Mouse (Mus musculus): ENCODE measurements around the gene Cdk14.

Cdk14 gene

DNA sequence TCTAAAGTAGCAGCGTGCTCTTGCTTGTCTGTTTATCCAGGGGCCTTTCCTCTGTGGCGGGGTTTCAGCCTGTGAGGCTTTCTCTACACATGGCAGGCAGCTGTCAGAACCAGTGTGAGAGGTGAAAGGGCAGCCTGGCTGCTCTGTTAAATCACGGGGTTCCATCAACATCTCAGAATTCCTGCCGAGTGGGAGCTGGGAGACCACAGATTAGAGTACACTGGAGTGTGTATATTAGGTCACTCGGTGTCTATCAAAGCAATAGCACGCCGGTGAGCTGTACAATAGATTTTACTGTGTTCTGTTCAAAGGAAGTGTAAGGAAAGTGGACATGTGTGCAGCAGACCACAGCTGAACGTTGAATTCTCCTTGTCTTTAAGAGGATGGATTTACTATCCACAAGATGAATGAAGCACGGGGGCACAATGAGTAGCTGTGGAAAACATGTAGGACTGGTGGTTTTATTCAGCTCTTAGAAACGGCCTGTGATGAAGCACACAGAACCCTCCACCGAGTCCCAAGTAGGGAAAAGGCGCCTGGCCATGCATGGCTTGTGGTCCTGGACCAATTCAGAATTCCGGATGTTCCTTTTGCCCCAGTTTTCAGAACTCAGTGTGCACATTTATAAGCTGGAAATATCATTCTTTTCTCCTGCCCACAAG, 585.2 kb downstream of the Cdk14 start:
- no peak for DNase-seq

- no peak for DNase-seq
Measured at GRCm38 (mm10) chr5:4833940-4834339, 586.2 kb downstream of the Cdk14 start.

DNA sequence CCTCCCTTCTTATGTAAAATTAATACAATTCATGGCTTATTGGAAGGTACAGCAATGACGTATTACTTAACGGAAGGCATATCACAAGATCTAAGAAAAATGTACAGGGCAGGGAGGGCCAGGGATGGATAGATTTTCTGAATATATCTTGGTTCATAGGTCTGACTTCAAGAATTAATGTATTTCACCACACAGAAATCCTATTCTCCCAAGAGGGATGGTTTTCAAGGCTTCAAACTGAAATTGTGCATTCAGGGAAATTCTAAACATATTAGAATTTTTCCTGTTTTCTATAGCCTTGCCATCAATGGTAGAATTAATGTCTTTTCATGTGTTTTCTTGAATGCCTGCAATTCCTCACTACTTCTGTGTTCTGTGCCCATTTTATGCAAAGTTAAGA, 593.2 kb downstream of the Cdk14 start:
- DNase-seq = no peak

DNA sequence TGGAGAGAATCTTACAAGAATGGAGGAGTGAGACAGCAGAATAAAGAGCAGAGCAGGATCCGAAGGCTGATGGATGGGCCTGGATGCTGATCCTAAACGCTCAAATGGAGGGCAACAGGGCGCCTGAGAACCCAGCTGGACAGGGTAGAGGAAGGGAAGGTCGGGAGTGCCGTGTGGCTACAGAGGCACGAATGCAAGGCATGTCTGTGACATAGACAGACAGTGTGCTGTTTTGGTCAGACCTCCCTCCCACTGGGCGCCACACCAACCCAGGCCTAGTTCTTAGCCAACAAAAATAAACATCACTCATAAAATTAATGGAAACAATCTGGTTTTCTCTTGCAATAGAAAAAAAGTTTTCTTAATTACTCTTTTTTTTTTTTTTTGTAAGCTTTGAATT, 594.2 kb downstream of the Cdk14 start:
- no peak for DNase-seq

- DNase-seq = no peak
Measured at GRCm38 (mm10) chr5:4825076-4825475, 595.0 kb downstream of the Cdk14 start.

DNA sequence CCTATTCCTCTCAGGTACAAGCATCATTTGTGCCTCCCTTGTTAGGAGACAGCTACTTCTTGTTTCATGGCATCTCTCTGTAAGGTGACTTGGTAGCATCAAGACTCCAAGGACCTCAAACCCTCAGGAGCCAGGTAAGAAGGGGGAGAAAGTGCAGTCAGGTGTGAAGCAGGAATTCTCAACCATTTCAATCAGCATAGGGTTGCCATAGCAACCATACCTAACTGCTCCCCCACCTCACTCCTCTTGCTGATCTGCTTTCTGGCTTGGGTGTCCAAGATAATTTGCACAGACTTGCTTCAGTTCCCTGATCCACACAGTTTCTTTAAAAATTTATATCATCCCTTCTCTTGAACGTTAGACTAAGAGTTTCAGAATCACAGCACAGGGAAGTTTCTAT, 595.9 kb downstream of the Cdk14 start:
- DNase-seq = no peak

GRCm38 (mm10) chr5:4822041-4822440, 598.1 kb downstream of the Cdk14 start:
- no peak for DNase-seq

DNA sequence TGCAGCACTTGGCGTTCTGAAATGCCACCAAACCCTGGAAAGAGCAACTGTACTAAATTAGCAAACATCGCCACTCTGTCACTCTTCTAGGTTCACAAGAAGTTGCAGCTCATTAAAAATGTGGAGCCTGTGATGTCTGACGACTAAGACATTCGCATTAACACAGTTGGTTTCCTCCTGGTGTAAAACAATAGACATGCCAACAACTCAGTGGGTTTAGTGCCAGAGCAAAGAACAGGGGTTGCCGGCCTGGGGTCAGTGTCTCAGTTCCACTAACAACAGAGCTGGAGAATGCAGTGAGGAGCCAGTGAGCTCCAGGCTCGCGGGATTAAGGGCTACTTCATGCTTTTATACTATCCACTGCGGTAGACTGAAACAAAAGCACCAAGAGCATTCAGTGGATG, 598.7 kb downstream of the Cdk14 start:
- no peak for DNase-seq

- DNase-seq = peak in 1 of 2 experiments; percentile 12
Measured at GRCm38 (mm10) chr5:4816981-4817380, 603.1 kb downstream of the Cdk14 start.

DNA sequence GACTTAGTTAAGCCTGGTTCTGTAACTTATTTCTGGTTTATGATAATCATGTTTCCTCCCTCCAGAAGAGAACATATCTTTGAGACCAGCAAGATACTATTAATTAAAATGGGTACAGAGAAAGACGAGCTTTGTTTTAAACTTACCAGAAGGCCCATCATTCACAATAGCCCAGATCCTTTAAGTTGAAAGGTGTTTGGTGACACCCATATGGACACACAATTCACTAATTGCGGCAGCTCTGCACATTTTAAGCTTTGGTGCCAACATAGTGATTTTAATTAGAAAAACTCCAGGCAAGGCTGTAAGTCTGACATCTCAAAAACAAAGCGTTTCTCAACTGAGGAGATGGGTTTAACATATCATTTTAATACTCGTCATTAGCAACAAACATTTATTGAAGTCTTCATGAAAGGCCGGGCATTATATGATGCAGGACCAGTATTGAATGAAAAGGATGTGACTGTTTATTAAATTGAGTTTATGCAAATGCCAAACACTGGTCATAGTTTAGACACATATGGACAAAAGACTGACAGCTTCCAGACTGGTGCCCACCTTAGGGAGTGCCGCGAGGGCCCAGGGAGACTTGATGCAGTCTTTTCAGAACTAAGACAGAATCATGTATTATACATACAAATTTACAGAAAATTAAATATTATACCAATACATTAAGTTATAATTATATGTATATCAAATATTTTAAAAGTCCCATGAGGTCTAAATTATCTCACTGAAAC, 605.5 kb downstream of the Cdk14 start:
- no peak for DNase-seq

DNA sequence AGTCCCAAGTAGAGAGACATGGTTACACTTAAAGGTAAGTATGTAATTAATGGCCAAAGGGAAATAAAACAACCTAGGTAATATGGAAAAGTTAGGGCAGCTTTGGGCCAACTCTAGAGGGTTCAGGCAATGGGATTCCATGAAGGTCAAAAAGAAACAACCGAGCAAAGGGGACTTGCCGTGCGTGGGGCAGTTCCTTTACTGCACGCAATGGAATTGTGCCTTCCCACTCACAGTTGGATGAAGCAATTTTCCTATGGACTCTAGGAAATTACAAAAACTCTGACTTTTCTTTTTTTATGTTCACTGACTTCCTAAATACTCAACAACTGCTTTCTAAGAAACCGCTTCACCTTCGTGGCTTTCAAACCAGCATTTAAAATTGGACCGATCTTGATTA, 606.8 kb downstream of the Cdk14 start:
- DNase-seq = no peak

- peak in 1 of 2 experiments; percentile 16 for DNase-seq
Measured at GRCm38 (mm10) chr5:4812036-4812729, 607.9 kb downstream of the Cdk14 start.

DNA sequence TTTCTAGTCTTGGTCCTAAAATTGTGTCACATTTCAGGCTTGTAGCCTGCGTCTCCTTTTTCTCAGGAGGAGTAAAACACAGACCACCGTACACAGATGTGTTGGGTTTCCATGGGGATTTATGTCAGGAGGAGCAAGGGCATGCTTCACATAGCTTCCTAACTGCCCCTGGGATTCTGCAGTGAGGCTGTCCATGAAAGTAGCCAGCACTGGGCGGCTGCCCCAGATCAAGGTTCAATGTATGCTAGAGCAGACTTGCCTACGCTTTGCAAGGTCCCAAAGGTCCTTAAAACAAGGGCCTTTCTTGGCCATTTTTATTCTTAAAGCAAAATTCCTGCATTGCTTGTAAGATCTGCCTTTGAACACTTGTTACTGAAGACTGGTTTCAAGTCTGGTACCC, 614.9 kb downstream of the Cdk14 start:
- no peak for DNase-seq

GRCm38 (mm10) chr5:4803708-4804107, 616.4 kb downstream of the Cdk14 start:
- DNase-seq = no peak

- no peak for DNase-seq
Measured at GRCm38 (mm10) chr5:4801971-4802370, 618.1 kb downstream of the Cdk14 start.

- no peak for DNase-seq
Measured at GRCm38 (mm10) chr5:4801096-4801850, 618.8 kb downstream of the Cdk14 start.

DNA sequence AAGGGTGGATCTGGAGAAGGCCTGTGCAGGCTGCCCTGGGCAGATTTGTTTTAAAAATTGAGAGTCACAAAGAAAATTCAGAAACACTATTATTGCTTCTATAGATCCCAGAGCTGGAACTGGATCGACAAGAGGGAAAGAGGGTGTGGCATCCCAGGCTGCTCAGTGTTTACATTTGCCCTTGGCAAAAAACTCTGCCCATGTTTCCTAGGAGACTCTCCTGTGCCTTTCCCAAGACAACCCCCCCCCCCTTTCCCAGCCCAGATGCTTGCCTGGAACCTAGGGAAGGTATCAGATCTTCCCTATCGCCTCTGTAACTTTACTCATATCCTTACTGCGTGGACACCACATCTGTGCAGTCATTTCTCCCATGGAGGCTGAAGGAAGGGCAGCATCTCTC, 628.9 kb downstream of the Cdk14 start:
- DNase-seq = no peak

GRCm38 (mm10) chr5:4790265-4790664, 629.8 kb downstream of the Cdk14 start:
- DNase-seq = no peak

GRCm38 (mm10) chr5:4788484-4788883, 631.6 kb downstream of the Cdk14 start:
- DNase-seq = no peak

DNA sequence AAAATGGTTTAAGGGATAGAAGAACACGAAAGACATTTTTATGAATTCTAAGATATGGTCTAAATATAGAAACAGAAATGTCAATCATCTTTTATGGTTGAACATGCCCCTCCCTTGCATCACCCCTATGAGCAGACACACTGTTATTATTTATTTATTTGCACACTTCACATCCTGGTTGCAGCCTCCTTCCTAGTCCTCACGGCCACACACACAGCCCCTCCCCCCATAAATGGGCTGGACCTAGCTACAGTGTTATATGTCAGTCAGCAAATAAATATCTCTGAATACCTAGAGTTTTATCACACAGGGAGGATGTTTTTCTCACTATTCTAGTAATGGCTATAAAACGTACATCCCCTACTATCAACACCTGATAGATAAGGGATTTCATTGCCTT, 633.3 kb downstream of the Cdk14 start:
- DNase-seq = no peak

DNA sequence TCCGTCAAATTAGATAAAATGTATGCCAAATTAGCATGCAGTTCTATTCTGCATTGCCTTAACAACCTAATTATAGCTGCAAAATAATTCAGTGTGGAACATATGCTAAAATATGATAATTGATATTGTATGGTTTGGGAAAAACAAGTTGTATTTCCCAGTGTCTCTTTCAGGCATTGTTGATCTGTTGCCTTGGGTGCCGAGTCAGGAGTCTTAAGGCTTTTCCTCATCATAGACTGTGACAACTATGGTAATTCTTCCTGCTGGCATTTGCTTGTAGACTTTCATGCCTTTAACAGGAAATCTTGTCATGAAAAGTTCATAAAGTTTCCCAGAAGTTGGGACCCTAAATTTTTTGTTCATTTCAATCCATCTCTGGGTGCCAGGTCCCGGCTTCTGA, 641.8 kb downstream of the Cdk14 start:
- no peak for DNase-seq

DNA sequence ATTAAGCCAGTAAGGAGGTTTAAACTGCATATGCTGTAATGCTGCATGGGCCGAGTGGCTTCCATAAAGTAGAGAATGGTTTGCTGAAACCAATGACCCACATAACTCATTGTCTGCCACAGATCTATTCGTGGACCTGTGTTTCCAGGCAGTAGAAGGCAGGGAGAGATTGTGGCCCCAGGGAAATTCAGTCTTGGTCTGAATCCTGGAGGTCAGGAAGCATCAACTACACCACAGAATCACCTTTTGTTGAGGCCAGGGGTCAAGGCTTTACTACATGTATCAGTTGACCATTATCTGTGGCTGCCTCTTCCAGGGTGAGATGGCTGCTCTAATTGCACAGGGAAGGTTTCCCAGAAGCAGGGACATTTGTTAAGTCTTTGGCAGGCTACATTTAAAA, 643.6 kb downstream of the Cdk14 start:
- DNase-seq = no peak

DNA sequence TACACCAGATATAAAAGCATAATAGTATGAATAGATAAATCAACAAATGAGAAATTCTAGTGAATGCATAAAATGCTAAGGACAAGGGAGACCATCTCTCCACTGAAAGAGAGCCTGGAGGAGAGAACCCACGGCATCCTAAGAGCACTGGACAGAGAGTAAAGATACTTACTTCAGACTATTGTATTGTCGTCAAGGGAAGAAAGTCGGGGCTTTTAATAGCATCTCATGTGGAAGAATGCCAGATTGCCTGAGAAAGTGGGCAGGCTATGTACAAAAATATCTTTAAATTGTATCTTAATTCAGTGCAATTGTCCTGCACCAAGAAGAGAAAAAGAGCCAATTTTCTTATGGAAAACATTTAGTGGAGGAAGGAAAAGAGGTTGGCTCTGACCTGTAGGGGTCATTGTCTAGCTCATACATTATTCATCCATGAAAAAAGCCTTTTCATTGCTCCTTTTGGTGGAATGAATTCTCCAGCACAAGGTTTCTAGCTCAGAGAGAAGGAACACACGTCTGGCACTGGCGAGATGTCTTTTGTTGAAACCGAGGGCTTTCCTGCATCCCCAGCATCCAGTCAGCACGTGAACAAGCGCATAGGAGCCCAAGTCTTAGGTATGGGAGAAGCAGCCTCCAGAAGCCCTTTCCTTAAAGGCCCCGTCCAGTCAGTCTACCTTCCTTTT, 646.9 kb downstream of the Cdk14 start:
- no peak for DNase-seq

Measured in cerebellum, adult 18-20 months (tissue).